Mouse (Mus musculus) forebrain, embryonic 14.5 days (tissue): ENCODE measurements at regions not wholly inside any gene's neighbourhood (a gene's known extent, or its start where the extent isn't known, plus 50 kb on each side); places are given as distances from the start of the nearest gene placed in this dataset.
A peak's percentile ranks its signal among the peaks of the same experiment; 100 is the strongest.

ENCODE experiments used
- ATAC-seq: fragments of 200-750 bp; cut with Nextera tagmentation; 2 replicates; pipeline ENCODE4 v1.8.0; 2017; ENCODE audit warnings: mild to moderate bottlenecking, moderate library complexity
- DNase-seq: peaks from one replicate; pipeline ENCODE4 v3.0.0-alpha.2; 2015; ENCODE audit warnings: low spot score
- H3K27ac ChIP-seq: fragments of 300-500 bp; sonication (generic); 2 replicates; pipeline ENCODE4 v1.5.1; 2014; ENCODE audit warnings: low read depth, mild to moderate bottlenecking, control low read depth, low read length, moderate library complexity
- H3K27me3 ChIP-seq: fragments of 300-500 bp; sonication (generic); replicated peaks from 2 replicates; pipeline ENCODE4 v1.6.1; 2014; ENCODE audit warnings: low read length, control low read depth, mixed read lengths; ENCODE audit not compliant: control insufficient read depth, insufficient read depth
- H3K36me3 ChIP-seq: fragments of 300-500 bp; sonication (generic); 2 replicates; pipeline ENCODE4 v1.6.1; 2014; ENCODE audit warnings: low read length, control low read depth; ENCODE audit not compliant: control insufficient read depth, insufficient read depth
- H3K4me1 ChIP-seq: fragments of 300-500 bp; sonication (generic); 2 replicates; pipeline ENCODE4 v1.6.1; 2014; ENCODE audit warnings: antibody characterized with exemption, low read length, control low read depth; ENCODE audit not compliant: control insufficient read depth, insufficient read depth
- H3K4me2 ChIP-seq: fragments of 300-500 bp; sonication (generic); 2 replicates; pipeline ENCODE4 v1.6.1; 2014; ENCODE audit warnings: mild to moderate bottlenecking, control low read depth, low read length
- H3K4me3 ChIP-seq: fragments of 300-500 bp; sonication (generic); 2 replicates; pipeline ENCODE4 v1.5.1; 2014; ENCODE audit warnings: low read depth, low read length, control low read depth
- H3K9ac ChIP-seq: fragments of 300-500 bp; sonication (generic); 2 replicates; pipeline ENCODE4 v1.6.1; 2014; ENCODE audit warnings: mild to moderate bottlenecking, low read length, control low read depth, moderate library complexity
- H3K9me3 ChIP-seq: fragments of 300-500 bp; sonication (generic); replicated peaks from 2 replicates; pipeline ENCODE4 v1.6.1; 2016; ENCODE audit warnings: low read length, control low read depth, mixed read lengths; ENCODE audit not compliant: control insufficient read depth
- WGBS: fragments of 180-500 bp; shearing (Covaris S2); extraction: QIAGEN DNeasy Blood & Tissue Kit; methylation state at CpG from one replicate; pipeline ENCODE4 v1.1.7; 2014; 5-methylcytosine and 5-hydroxymethylcytosine counted together

- Histone ChIP-seq H3K4me1 (no peaks in the 10 kb centered on the region), H3K4me2 (no peak overlapping the region), H3K27me3 (no peaks in the 10 kb centered on the region), H3K9me3 (no peaks in the 10 kb centered on the region), H3K4me3 (no peak overlapping the region), H3K27ac (no peak overlapping the region), H3K36me3 (no peaks in the 10 kb centered on the region), H3K9ac (no peak overlapping the region)
- DNase-seq (peak; percentile 16), ATAC-seq (no peak)
- 72% methylated on average over 2 of the region's 2 CpGs for WGBS
Measured at GRCm38 (mm10) chr3:77369365-77369764, 1295.3 kb downstream of the Fstl5 start.
